Mouse (Mus musculus) lung, embryonic 15.5 days (tissue): ENCODE results near the gene Orc6. TPM values are rescaled to one million over a fixed set of nuclear protein-coding genes. Genes with fewer than 3 reads are reported as not detected.

Experiments
- ATAC-seq: fragments of 200-750 bp; cut with Nextera tagmentation; 2 replicates; pipeline ENCODE4 v1.8.0; 2017; ENCODE audit warnings: moderate number of reproducible peaks, borderline replicate concordance; ENCODE audit not compliant: low FRiP score, low TSS enrichment; ENCODE audit errors: extremely low read depth
- H3K27ac ChIP-seq: fragments of 300-500 bp; sonication (generic); 2 replicates; pipeline ENCODE4 v1.5.1; 2015; ENCODE audit warnings: moderate library complexity, mild to moderate bottlenecking, inconsistent platforms
- H3K27me3 ChIP-seq: fragments of 300-500 bp; sonication (generic); 2 replicates; pipeline ENCODE4 v1.6.1; 2015; ENCODE audit warnings: inconsistent platforms
- H3K36me3 ChIP-seq: fragments of 300-500 bp; sonication (generic); 2 replicates; pipeline ENCODE4 v1.6.1; 2015; ENCODE audit warnings: inconsistent platforms
- H3K4me1 ChIP-seq: fragments of 300-500 bp; sonication (generic); 2 replicates; pipeline ENCODE4 v1.6.1; 2015; ENCODE audit warnings: inconsistent platforms
- H3K4me2 ChIP-seq: fragments of 300-500 bp; sonication (generic); 2 replicates; pipeline ENCODE4 v1.6.1; 2015; ENCODE audit warnings: inconsistent platforms, mild to moderate bottlenecking, moderate library complexity
- H3K4me3 ChIP-seq: fragments of 300-500 bp; sonication (generic); 2 replicates; pipeline ENCODE4 v1.5.1; 2015; ENCODE audit warnings: mild to moderate bottlenecking, inconsistent platforms
- H3K9ac ChIP-seq: fragments of 300-500 bp; sonication (generic); 2 replicates; pipeline ENCODE4 v1.6.1; 2015; ENCODE audit warnings: inconsistent platforms
- H3K9me3 ChIP-seq: fragments of 300-500 bp; sonication (generic); 2 replicates; pipeline ENCODE4 v1.6.1; 2016; ENCODE audit warnings: inconsistent platforms
- WGBS: fragments of 180-500 bp; shearing (Covaris S2); methylation state at CpG from one replicate; pipeline ENCODE4 v1.1.7; 2015; 5-methylcytosine and 5-hydroxymethylcytosine counted together
- polyA plus RNA-seq: library from polyadenylated mRNA; unstranded; fragments of >200 nt; fragmentation: Nextera tagmentation; extraction: Ambion mirVana; gene quantifications from 2 replicates; pipeline ENCODE4 v1.2.1, GENCODE M21; 2015

Gene Orc6
- 110 and 112 TPM in 2 replicates for polyA plus RNA-seq

GRCm38 (mm10) chr8:85299434-85300077 lies at the start of gene Orc6, which contains the start of gene Vps35:
Orc6 (plus strand) TSS chr8:85299632.
Vps35 (minus strand) TSS chr8:85299802.
- H3K27ac ChIP-seq = peak within 1 kb of the TSS; percentile 99
- no peaks in the 10 kb centered on the region for H3K9me3 ChIP-seq
- no peaks in the 10 kb centered on the region for H3K27me3 ChIP-seq
- peak within 1 kb of the TSS; percentile 76 for H3K4me2 ChIP-seq
- peaks cover 17% of the 10 kb centered on the region for H3K36me3 ChIP-seq
- peak; percentile 98 for ATAC-seq
- WGBS = under 1% methylated on average over 63 of the region's 63 CpGs
- H3K4me1 ChIP-seq = peaks cover 25% of the 10 kb centered on the region
- peak within 1 kb of the TSS; percentile 91 for H3K4me3 ChIP-seq
- peak within 1 kb of the TSS; percentile 83 for H3K9ac ChIP-seq

- no peak overlapping the region for H3K4me2 ChIP-seq
- no peak overlapping the region for H3K4me3 ChIP-seq
- no peak overlapping the region for H3K27ac ChIP-seq
- ATAC-seq = no peak
- H3K9ac ChIP-seq = no peak overlapping the region
- H3K9me3 ChIP-seq = no peaks in the 10 kb centered on the region
- no peaks in the 10 kb centered on the region for H3K27me3 ChIP-seq
- no peaks in the 10 kb centered on the region for H3K4me1 ChIP-seq
- H3K36me3 ChIP-seq = peaks cover 60% of the 10 kb centered on the region
- WGBS = 90% methylated on average over 1 of the region's 1 CpGs
These were observed 12.6 kb upstream of the Orc6 start for GRCm38 (mm10) chr8:85286846-85287245.

GRCm38 (mm10) chr8:85298600-85299433 lies 615 bp upstream of the Orc6 start:
- WGBS = under 1% methylated on average over 53 of the region's 53 CpGs
- peaks cover 25% of the 10 kb centered on the region for H3K4me1 ChIP-seq
- ATAC-seq = peak; percentile 53; the same call in 1 of the 2 replicates

GRCm38 (mm10) chr8:85301941-85302340 lies 2.5 kb downstream of the Orc6 start:
- 26% methylated on average over 1 of the region's 1 CpGs for WGBS
- no peak overlapping the region for H3K27ac ChIP-seq
- ATAC-seq = no peak
- H3K4me3 ChIP-seq = no peak overlapping the region
- H3K9me3 ChIP-seq = no peaks in the 10 kb centered on the region
- H3K4me1 ChIP-seq = peaks cover 25% of the 10 kb centered on the region
- no peak overlapping the region for H3K9ac ChIP-seq
- no peak overlapping the region for H3K4me2 ChIP-seq
- H3K36me3 ChIP-seq = peaks cover 41% of the 10 kb centered on the region
- H3K27me3 ChIP-seq = no peaks in the 10 kb centered on the region

More at GRCm38 (mm10) chr8:85298600-85299433, 615 bp upstream of the Orc6 start:
- peaks cover 16% of the 10 kb centered on the region for H3K36me3 ChIP-seq
- H3K27me3 ChIP-seq = no peaks in the 10 kb centered on the region
- peak overlapping the region; percentile 76 for H3K4me2 ChIP-seq
- H3K9me3 ChIP-seq = no peaks in the 10 kb centered on the region
- peak overlapping the region; percentile 83 for H3K9ac ChIP-seq
- peak overlapping the region; percentile 91 for H3K4me3 ChIP-seq
- H3K27ac ChIP-seq = peak overlapping the region; percentile 99

- H3K4me2 ChIP-seq = no peak overlapping the region
- H3K4me3 ChIP-seq = no peak overlapping the region
- H3K36me3 ChIP-seq = peaks cover 48% of the 10 kb centered on the region
- peaks cover 19% of the 10 kb centered on the region for H3K4me1 ChIP-seq
- no peak overlapping the region for H3K9ac ChIP-seq
- 77% methylated on average over 3 of the region's 3 CpGs for WGBS
- no peak overlapping the region for H3K27ac ChIP-seq
- no peak for ATAC-seq
- H3K9me3 ChIP-seq = no peaks in the 10 kb centered on the region
- H3K27me3 ChIP-seq = no peaks in the 10 kb centered on the region
These were observed 3.5 kb downstream of the Orc6 start for GRCm38 (mm10) chr8:85302931-85303330.

- H3K27me3 ChIP-seq = no peaks in the 10 kb centered on the region
- WGBS = 79% methylated on average over 5 of the region's 5 CpGs
- H3K27ac ChIP-seq = no peak overlapping the region
- no peak overlapping the region for H3K9ac ChIP-seq
- peaks cover 14% of the 10 kb centered on the region for H3K4me1 ChIP-seq
- no peak overlapping the region for H3K4me2 ChIP-seq
- peaks cover 54% of the 10 kb centered on the region for H3K36me3 ChIP-seq
- ATAC-seq = no peak
- H3K4me3 ChIP-seq = no peak overlapping the region
- H3K9me3 ChIP-seq = no peaks in the 10 kb centered on the region
These were observed 4.1 kb downstream of the Orc6 start for GRCm38 (mm10) chr8:85303531-85303930.

GRCm38 (mm10) chr8:85308564-85308963 lies 9.1 kb downstream of the Orc6 start:
- Histone ChIP-seq H3K4me2 (no peak overlapping the region), H3K9ac (no peak overlapping the region), H3K36me3 (peaks cover 47% of the 10 kb centered on the region), H3K27ac (no peak overlapping the region), H3K4me1 (no peaks in the 10 kb centered on the region), H3K9me3 (no peaks in the 10 kb centered on the region), H3K4me3 (no peak overlapping the region), H3K27me3 (no peaks in the 10 kb centered on the region)
- no peak for ATAC-seq
- WGBS = 88% methylated on average over 2 of the region's 2 CpGs

- no peak overlapping the region for H3K27ac ChIP-seq
- no peak overlapping the region for H3K4me2 ChIP-seq
- H3K36me3 ChIP-seq = peaks cover 22% of the 10 kb centered on the region
- H3K4me3 ChIP-seq = no peak overlapping the region
- H3K4me1 ChIP-seq = no peaks in the 10 kb centered on the region
- no peaks in the 10 kb centered on the region for H3K27me3 ChIP-seq
- H3K9me3 ChIP-seq = no peaks in the 10 kb centered on the region
- no peak for ATAC-seq
- no peak overlapping the region for H3K9ac ChIP-seq
These were observed 12.3 kb downstream of the Orc6 start for GRCm38 (mm10) chr8:85311743-85312142.

- no peak for ATAC-seq
- H3K9ac ChIP-seq = no peak overlapping the region
- no peaks in the 10 kb centered on the region for H3K9me3 ChIP-seq
- 82% methylated on average over 3 of the region's 3 CpGs for WGBS
- peaks cover 12% of the 10 kb centered on the region for H3K36me3 ChIP-seq
- no peaks in the 10 kb centered on the region for H3K4me1 ChIP-seq
- H3K27me3 ChIP-seq = no peaks in the 10 kb centered on the region
- no peak overlapping the region for H3K4me2 ChIP-seq
- no peak overlapping the region for H3K4me3 ChIP-seq
- H3K27ac ChIP-seq = no peak overlapping the region
These were observed 13.6 kb downstream of the Orc6 start for GRCm38 (mm10) chr8:85313036-85313435.

GRCm38 (mm10) chr8:85318534-85318933 lies 19.1 kb downstream of the Orc6 start:
- WGBS = 90% methylated on average over 4 of the region's 4 CpGs
- no peak overlapping the region for H3K27ac ChIP-seq
- no peaks in the 10 kb centered on the region for H3K27me3 ChIP-seq

GRCm38 (mm10) chr8:85321981-85322380 lies 22.5 kb downstream of the Orc6 start:
- Histone ChIP-seq H3K27ac (no peak overlapping the region), H3K4me2 (no peak overlapping the region), H3K36me3 (no peaks in the 10 kb centered on the region), H3K9me3 (no peaks in the 10 kb centered on the region), H3K27me3 (no peaks in the 10 kb centered on the region), H3K9ac (no peak overlapping the region), H3K4me1 (no peaks in the 10 kb centered on the region), H3K4me3 (no peak overlapping the region)
- WGBS = 78% methylated on average over 15 of the region's 15 CpGs
- ATAC-seq = no peak

More at GRCm38 (mm10) chr8:85318534-85318933, 19.1 kb downstream of the Orc6 start:
- Histone ChIP-seq H3K4me2 (no peak overlapping the region), H3K36me3 (no peaks in the 10 kb centered on the region), H3K4me3 (no peak overlapping the region), H3K9me3 (no peaks in the 10 kb centered on the region), H3K4me1 (no peaks in the 10 kb centered on the region), H3K9ac (no peak overlapping the region)
- no peak; the same call in 1 of the 2 replicates for ATAC-seq

- H3K9me3 ChIP-seq = no peaks in the 10 kb centered on the region
- H3K4me3 ChIP-seq = no peak overlapping the region
- no peak for ATAC-seq
- no peaks in the 10 kb centered on the region for H3K36me3 ChIP-seq
- no peaks in the 10 kb centered on the region for H3K4me1 ChIP-seq
- WGBS = 75% methylated on average over 3 of the region's 3 CpGs
- no peaks in the 10 kb centered on the region for H3K27me3 ChIP-seq
- H3K9ac ChIP-seq = no peak overlapping the region
- no peak overlapping the region for H3K27ac ChIP-seq
- H3K4me2 ChIP-seq = no peak overlapping the region
These were observed 23.7 kb downstream of the Orc6 start for GRCm38 (mm10) chr8:85323084-85323483.
